Mouse (Mus musculus): ENCODE measurements around the gene Efs. TPM values are rescaled to one million over a fixed set of nuclear protein-coding genes. Genes with fewer than 3 reads are reported as not detected.

The Efs gene
- polyA plus RNA-seq, 1 experiment: 0.16 TPM

GRCm38 (mm10) chr14:54966320-54966977 lies 40.5 kb upstream of the Efs start, which contains the start of gene Myh6:
Gene Myh6, minus strand, starts transcription at chr14:54966927.
- TF ChIP-seq FOSL1 (IDR thresholded peaks at IDR 0.05; ENCODE audit: insufficient read depth, low read length, poor library complexity, severe bottlenecking): no peak
- no peak for TF ChIP-seq CTCF (IDR thresholded peaks at IDR 0.05; ENCODE audit: control insufficient read depth, insufficient read depth, insufficient read length)
- no peak for TF ChIP-seq CEBPB (IDR thresholded peaks at IDR 0.05; ENCODE audit: low read depth)
- TF ChIP-seq MAX (IDR thresholded peaks at IDR 0.05): no peak
- no peak for TF ChIP-seq USF1 (IDR thresholded peaks at IDR 0.05; ENCODE audit: low read depth)
- no peak for TF ChIP-seq MYOG (IDR thresholded peaks at IDR 0.05; ENCODE audit: control insufficient read depth, extremely low read depth, insufficient read length)
- H3K36me3 ChIP-seq (ENCODE audit: control insufficient read depth, insufficient read depth): no peaks in the 10 kb centered on the region
- no peak within 1 kb of the TSS for H3K4me3 ChIP-seq (ENCODE audit: insufficient read depth, poor library complexity, severe bottlenecking)
- no peak within 1 kb of the TSS for H3ac ChIP-seq (ENCODE audit: control insufficient read depth, insufficient read length, low read depth)
- H3K79me3 ChIP-seq (ENCODE audit: low read depth): no peaks in the 10 kb centered on the region
- H3K79me2 ChIP-seq (ENCODE audit: control insufficient read depth, insufficient read depth): no peaks in the 10 kb centered on the region
- H3K27me3 ChIP-seq (ENCODE audit: control insufficient read depth, insufficient read depth, insufficient read length): peaks cover 65% of the 10 kb centered on the region

- H3ac ChIP-seq (ENCODE audit: control insufficient read depth, insufficient read length, low read depth): no peak overlapping the region
- no peaks in the 10 kb centered on the region for H3K79me3 ChIP-seq (ENCODE audit: low read depth)
- H3K27me3 ChIP-seq (ENCODE audit: control insufficient read depth, insufficient read depth, insufficient read length): peaks cover 61% of the 10 kb centered on the region
- no peak for TF ChIP-seq MAX (IDR thresholded peaks at IDR 0.05)
- no peak for TF ChIP-seq MYOD1 (IDR thresholded peaks at IDR 0.05; ENCODE audit: control insufficient read depth, insufficient read length, low read depth)
- TF ChIP-seq CTCF (IDR thresholded peaks at IDR 0.05; ENCODE audit: control insufficient read depth, insufficient read depth, insufficient read length): no peak
- TF ChIP-seq CEBPB (IDR thresholded peaks at IDR 0.05; ENCODE audit: low read depth): no peak
- no peak for TF ChIP-seq USF1 (IDR thresholded peaks at IDR 0.05; ENCODE audit: low read depth)
- TF ChIP-seq MYOG (IDR thresholded peaks at IDR 0.05; ENCODE audit: control insufficient read depth, extremely low read depth, insufficient read length): no peak
- TF ChIP-seq FOSL1 (IDR thresholded peaks at IDR 0.05; ENCODE audit: insufficient read depth, low read length, poor library complexity, severe bottlenecking): no peak
- H3K79me2 ChIP-seq (ENCODE audit: control insufficient read depth, insufficient read depth): no peaks in the 10 kb centered on the region
- H3K36me3 ChIP-seq (ENCODE audit: control insufficient read depth, insufficient read depth): no peaks in the 10 kb centered on the region
- no peak overlapping the region for H3K4me3 ChIP-seq (ENCODE audit: insufficient read depth, poor library complexity, severe bottlenecking)
These were observed 39.7 kb upstream of the Efs start for GRCm38 (mm10) chr14:54965631-54966030.

GRCm38 (mm10) chr14:54965044-54965443 lies 39.1 kb upstream of the Efs start:
- Histone ChIP-seq H3K27me3 (ENCODE audit: control insufficient read depth, insufficient read depth, insufficient read length) (peaks cover 55% of the 10 kb centered on the region), H3K4me3 (ENCODE audit: insufficient read depth, poor library complexity, severe bottlenecking) (no peak overlapping the region), H3K79me3 (ENCODE audit: low read depth) (no peaks in the 10 kb centered on the region), H3ac (ENCODE audit: control insufficient read depth, insufficient read length, low read depth) (no peak overlapping the region), H3K79me2 (ENCODE audit: control insufficient read depth, insufficient read depth) (no peaks in the 10 kb centered on the region), H3K36me3 (ENCODE audit: control insufficient read depth, insufficient read depth) (no peaks in the 10 kb centered on the region)
- no peak for TF ChIP-seq FOSL1 (IDR thresholded peaks at IDR 0.05; ENCODE audit: insufficient read depth, low read length, poor library complexity, severe bottlenecking)
- no peak for TF ChIP-seq USF1 (IDR thresholded peaks at IDR 0.05; ENCODE audit: low read depth)
- TF ChIP-seq MAX (IDR thresholded peaks at IDR 0.05): no peak
- no peak for TF ChIP-seq MYOD1 (IDR thresholded peaks at IDR 0.05; ENCODE audit: control insufficient read depth, insufficient read length, low read depth)
- TF ChIP-seq CEBPB (IDR thresholded peaks at IDR 0.05; ENCODE audit: low read depth): no peak
- TF ChIP-seq MYOG (IDR thresholded peaks at IDR 0.05; ENCODE audit: control insufficient read depth, extremely low read depth, insufficient read length): no peak
- TF ChIP-seq CTCF (IDR thresholded peaks at IDR 0.05; ENCODE audit: control insufficient read depth, insufficient read depth, insufficient read length): no peak

GRCm38 (mm10) chr14:54963727-54964126 lies 37.8 kb upstream of the Efs start:
- Histone ChIP-seq H3K36me3 (ENCODE audit: control insufficient read depth, insufficient read depth) (no peaks in the 10 kb centered on the region), H3ac (ENCODE audit: control insufficient read depth, insufficient read length, low read depth) (no peak overlapping the region), H3K4me3 (ENCODE audit: insufficient read depth, poor library complexity, severe bottlenecking) (no peak overlapping the region), H3K79me2 (ENCODE audit: control insufficient read depth, insufficient read depth) (no peaks in the 10 kb centered on the region), H3K79me3 (ENCODE audit: low read depth) (no peaks in the 10 kb centered on the region), H3K27me3 (ENCODE audit: control insufficient read depth, insufficient read depth, insufficient read length) (peaks cover 55% of the 10 kb centered on the region)
- TF ChIP-seq USF1 (IDR thresholded peaks at IDR 0.05; ENCODE audit: low read depth) (no peak), MYOG (IDR thresholded peaks at IDR 0.05; ENCODE audit: control insufficient read depth, extremely low read depth, insufficient read length) (no peak), CTCF (IDR thresholded peaks at IDR 0.05; ENCODE audit: control insufficient read depth, insufficient read depth, insufficient read length) (no peak), MYOD1 (IDR thresholded peaks at IDR 0.05; ENCODE audit: control insufficient read depth, insufficient read length, low read depth) (no peak), MAX (IDR thresholded peaks at IDR 0.05) (no peak), CEBPB (IDR thresholded peaks at IDR 0.05; ENCODE audit: low read depth) (no peak), FOSL1 (IDR thresholded peaks at IDR 0.05; ENCODE audit: insufficient read depth, low read length, poor library complexity, severe bottlenecking) (no peak)

DNA sequence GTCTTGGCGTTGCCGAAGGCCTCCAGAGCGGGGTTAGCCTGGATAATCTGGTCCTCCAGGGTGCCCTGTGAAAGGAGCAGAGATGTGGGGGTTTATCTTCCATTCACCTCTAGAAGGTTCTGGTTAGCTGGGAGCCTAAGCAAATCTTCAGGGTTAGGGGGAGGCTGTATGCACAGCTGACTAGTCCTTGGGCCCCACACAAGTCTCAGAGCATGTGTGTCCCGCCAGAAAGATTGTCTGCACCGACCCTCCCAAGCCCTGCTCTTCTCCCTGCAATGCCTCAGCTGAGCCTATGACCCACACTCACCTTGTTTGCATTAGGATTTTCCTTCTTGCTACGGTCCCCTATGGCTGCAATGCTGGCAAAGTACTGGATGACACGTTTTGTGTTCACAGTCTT lies 36.8 kb upstream of the Efs start:
- H3K4me3 ChIP-seq (ENCODE audit: insufficient read depth, poor library complexity, severe bottlenecking): no peak overlapping the region
- H3K36me3 ChIP-seq (ENCODE audit: control insufficient read depth, insufficient read depth): no peaks in the 10 kb centered on the region
- H3K79me3 ChIP-seq (ENCODE audit: low read depth): no peaks in the 10 kb centered on the region
- no peak overlapping the region for H3ac ChIP-seq (ENCODE audit: control insufficient read depth, insufficient read length, low read depth)
- peaks cover 56% of the 10 kb centered on the region for H3K27me3 ChIP-seq (ENCODE audit: control insufficient read depth, insufficient read depth, insufficient read length)
- H3K79me2 ChIP-seq (ENCODE audit: control insufficient read depth, insufficient read depth): no peaks in the 10 kb centered on the region
- TF ChIP-seq MYOG (IDR thresholded peaks at IDR 0.05; ENCODE audit: control insufficient read depth, extremely low read depth, insufficient read length) (no peak), USF1 (IDR thresholded peaks at IDR 0.05; ENCODE audit: low read depth) (no peak), CTCF (IDR thresholded peaks at IDR 0.05; ENCODE audit: control insufficient read depth, insufficient read depth, insufficient read length) (no peak), MYOD1 (IDR thresholded peaks at IDR 0.05; ENCODE audit: control insufficient read depth, insufficient read length, low read depth) (no peak), FOSL1 (IDR thresholded peaks at IDR 0.05; ENCODE audit: insufficient read depth, low read length, poor library complexity, severe bottlenecking) (no peak), CEBPB (IDR thresholded peaks at IDR 0.05; ENCODE audit: low read depth) (no peak), MAX (IDR thresholded peaks at IDR 0.05) (no peak)

Measured in C2C12 (cell line).